Mouse (Mus musculus): ENCODE data around the gene Cers2. TPM values are rescaled to one million over a fixed set of nuclear protein-coding genes. Genes with fewer than 3 reads are reported as not detected.

Cers2 gene
- polyA plus RNA-seq, 2 experiments = 140 to 183 TPM

- Histone ChIP-seq H3K9ac (ENCODE audit: low read depth, low read length, severe bottlenecking) (no peak overlapping the region), H3K36me3 (ENCODE audit: control insufficient read depth, insufficient read depth, low read length) (peaks cover 68% of the 10 kb centered on the region), H3K27ac (replicated peaks; ENCODE audit: low read depth, low read length) (no peak overlapping the region), H3K4me2 (replicated peaks; ENCODE audit: low read depth, low read length, severe bottlenecking) (no peak overlapping the region), H3K27me3 (ENCODE audit: control insufficient read depth, insufficient read depth, low read length) (no peaks in the 10 kb centered on the region), H3K4me3 (replicated peaks; ENCODE audit: low read length) (no peak overlapping the region), H3K9me3 (ENCODE audit: control insufficient read depth, low read length) (no peaks in the 10 kb centered on the region), H3K4me1 (ENCODE audit: control insufficient read depth, insufficient read depth, low read length) (peaks cover 1% of the 10 kb centered on the region)
- TF ChIP-seq POLR2A (IDR thresholded peaks at IDR 0.05; ENCODE audit: borderline replicate concordance, extremely low read depth, insufficient read depth, insufficient read length) = no peak
- WGBS = 91% methylated on average over 4 of the region's 4 CpGs
- DNase-seq (ENCODE audit: low spot score) (no peak), ATAC-seq (ENCODE audit: low FRiP score, low read depth) (no peak)
Observed at GRCm38 (mm10) chr3:95289419-95289818, 25.2 kb upstream of the Cers2 start.

- Histone ChIP-seq H3K4me2 (replicated peaks; ENCODE audit: low read depth, low read length, severe bottlenecking) (no peak overlapping the region), H3K4me3 (replicated peaks; ENCODE audit: low read length) (no peak overlapping the region), H3K9ac (ENCODE audit: low read depth, low read length, severe bottlenecking) (no peak overlapping the region), H3K9me3 (ENCODE audit: control insufficient read depth, low read length) (no peaks in the 10 kb centered on the region), H3K4me1 (ENCODE audit: control insufficient read depth, insufficient read depth, low read length) (no peaks in the 10 kb centered on the region), H3K27me3 (ENCODE audit: control insufficient read depth, insufficient read depth, low read length) (no peaks in the 10 kb centered on the region), H3K27ac (replicated peaks; ENCODE audit: low read depth, low read length) (no peak overlapping the region), H3K36me3 (ENCODE audit: control insufficient read depth, insufficient read depth, low read length) (peaks cover 74% of the 10 kb centered on the region)
- DNase-seq (ENCODE audit: low spot score) (no peak), ATAC-seq (ENCODE audit: low FRiP score, low read depth) (no peak)
- WGBS = 76% methylated on average over 6 of the region's 6 CpGs
- no peak for TF ChIP-seq POLR2A (IDR thresholded peaks at IDR 0.05; ENCODE audit: borderline replicate concordance, extremely low read depth, insufficient read depth, insufficient read length)
Observed at GRCm38 (mm10) chr3:95290156-95290555, 24.4 kb upstream of the Cers2 start.

GRCm38 (mm10) chr3:95291041-95291440 lies 23.6 kb upstream of the Cers2 start:
- H3K4me3 ChIP-seq (replicated peaks; ENCODE audit: low read length) = no peak overlapping the region
- TF ChIP-seq POLR2A (IDR thresholded peaks at IDR 0.05; ENCODE audit: borderline replicate concordance, extremely low read depth, insufficient read depth, insufficient read length) = no peak
- no peaks in the 10 kb centered on the region for H3K27me3 ChIP-seq (ENCODE audit: control insufficient read depth, insufficient read depth, low read length)
- no peak overlapping the region for H3K4me2 ChIP-seq (replicated peaks; ENCODE audit: low read depth, low read length, severe bottlenecking)
- peaks cover 81% of the 10 kb centered on the region for H3K36me3 ChIP-seq (ENCODE audit: control insufficient read depth, insufficient read depth, low read length)
- H3K9ac ChIP-seq (ENCODE audit: low read depth, low read length, severe bottlenecking) = no peak overlapping the region
- H3K27ac ChIP-seq (replicated peaks; ENCODE audit: low read depth, low read length) = no peak overlapping the region
- H3K4me1 ChIP-seq (ENCODE audit: control insufficient read depth, insufficient read depth, low read length) = no peaks in the 10 kb centered on the region
- ATAC-seq (ENCODE audit: low FRiP score, low read depth) = no peak
- WGBS = 81% methylated on average over 4 of the region's 4 CpGs
- no peaks in the 10 kb centered on the region for H3K9me3 ChIP-seq (ENCODE audit: control insufficient read depth, low read length)
- no peak for DNase-seq (ENCODE audit: low spot score)

- Histone ChIP-seq H3K4me2 (replicated peaks; ENCODE audit: low read depth, low read length, severe bottlenecking) (no peak overlapping the region), H3K9ac (ENCODE audit: low read depth, low read length, severe bottlenecking) (no peak overlapping the region), H3K4me3 (replicated peaks; ENCODE audit: low read length) (no peak overlapping the region), H3K27ac (replicated peaks; ENCODE audit: low read depth, low read length) (no peak overlapping the region), H3K36me3 (ENCODE audit: control insufficient read depth, insufficient read depth, low read length) (peaks cover 83% of the 10 kb centered on the region), H3K27me3 (ENCODE audit: control insufficient read depth, insufficient read depth, low read length) (no peaks in the 10 kb centered on the region), H3K9me3 (ENCODE audit: control insufficient read depth, low read length) (no peaks in the 10 kb centered on the region), H3K4me1 (ENCODE audit: control insufficient read depth, insufficient read depth, low read length) (no peaks in the 10 kb centered on the region)
- no peak for TF ChIP-seq POLR2A (IDR thresholded peaks at IDR 0.05; ENCODE audit: borderline replicate concordance, extremely low read depth, insufficient read depth, insufficient read length)
- 80% methylated on average over 2 of the region's 2 CpGs for WGBS
- no peak for ATAC-seq (ENCODE audit: low FRiP score, low read depth)
- DNase-seq (ENCODE audit: low spot score) = no peak
Observed at GRCm38 (mm10) chr3:95292899-95293298, 21.7 kb upstream of the Cers2 start.

GRCm38 (mm10) chr3:95293537-95293936 lies 21.1 kb upstream of the Cers2 start:
- no peak for TF ChIP-seq POLR2A (IDR thresholded peaks at IDR 0.05; ENCODE audit: borderline replicate concordance, extremely low read depth, insufficient read depth, insufficient read length)
- Histone ChIP-seq H3K27ac (replicated peaks; ENCODE audit: low read depth, low read length) (no peak overlapping the region), H3K36me3 (ENCODE audit: control insufficient read depth, insufficient read depth, low read length) (peaks cover 77% of the 10 kb centered on the region)

GRCm38 (mm10) chr3:95294316-95294715 lies 20.3 kb upstream of the Cers2 start:
- Histone ChIP-seq H3K27ac (replicated peaks; ENCODE audit: low read depth, low read length) (no peak overlapping the region), H3K4me3 (replicated peaks; ENCODE audit: low read length) (no peak overlapping the region), H3K27me3 (ENCODE audit: control insufficient read depth, insufficient read depth, low read length) (no peaks in the 10 kb centered on the region), H3K4me1 (ENCODE audit: control insufficient read depth, insufficient read depth, low read length) (no peaks in the 10 kb centered on the region), H3K36me3 (ENCODE audit: control insufficient read depth, insufficient read depth, low read length) (peaks cover 70% of the 10 kb centered on the region), H3K9me3 (ENCODE audit: control insufficient read depth, low read length) (no peaks in the 10 kb centered on the region), H3K4me2 (replicated peaks; ENCODE audit: low read depth, low read length, severe bottlenecking) (no peak overlapping the region), H3K9ac (ENCODE audit: low read depth, low read length, severe bottlenecking) (no peak overlapping the region)
- no peak for ATAC-seq (ENCODE audit: low FRiP score, low read depth)
- TF ChIP-seq POLR2A (IDR thresholded peaks at IDR 0.05; ENCODE audit: borderline replicate concordance, extremely low read depth, insufficient read depth, insufficient read length) = no peak
- DNase-seq (ENCODE audit: low spot score) = no peak
- 83% methylated on average over 7 of the region's 7 CpGs for WGBS

More at GRCm38 (mm10) chr3:95293537-95293936, 21.1 kb upstream of the Cers2 start:
- no peak overlapping the region for H3K9ac ChIP-seq (ENCODE audit: low read depth, low read length, severe bottlenecking)
- H3K4me2 ChIP-seq (replicated peaks; ENCODE audit: low read depth, low read length, severe bottlenecking) = no peak overlapping the region
- H3K4me1 ChIP-seq (ENCODE audit: control insufficient read depth, insufficient read depth, low read length) = no peaks in the 10 kb centered on the region
- no peak overlapping the region for H3K4me3 ChIP-seq (replicated peaks; ENCODE audit: low read length)
- no peaks in the 10 kb centered on the region for H3K9me3 ChIP-seq (ENCODE audit: control insufficient read depth, low read length)
- WGBS = 75% methylated on average over 11 of the region's 11 CpGs
- ATAC-seq (ENCODE audit: low FRiP score, low read depth) (no peak), DNase-seq (ENCODE audit: low spot score) (no peak)
- no peaks in the 10 kb centered on the region for H3K27me3 ChIP-seq (ENCODE audit: control insufficient read depth, insufficient read depth, low read length)
